Mouse (Mus musculus): ENCODE results near the gene Grrp1.

Gene Grrp1

GRCm38 (mm10) chr4:134253722-134254324, at the start of gene Grrp1:
TSS of gene Grrp1 (minus strand) at chr4:134254106.
- DNase-seq (ENCODE audit: low read depth, low spot score): no peak

- no peak for DNase-seq (ENCODE audit: low read depth, low spot score)
Measured at GRCm38 (mm10) chr4:134302084-134302483, 48.2 kb upstream of the Grrp1 start.

- DNase-seq (ENCODE audit: low read depth, low spot score): no peak
Measured at GRCm38 (mm10) chr4:134300316-134300715, 46.4 kb upstream of the Grrp1 start.

GRCm38 (mm10) chr4:134299498-134299810, 45.5 kb upstream of the Grrp1 start:
- DNase-seq (ENCODE audit: low read depth, low spot score): no peak

GRCm38 (mm10) chr4:134298626-134299497, 45.0 kb upstream of the Grrp1 start:
- peak; percentile 81 for DNase-seq (ENCODE audit: low read depth, low spot score)

GRCm38 (mm10) chr4:134297369-134297768, 43.5 kb upstream of the Grrp1 start:
- no peak for DNase-seq (ENCODE audit: low read depth, low spot score)

GRCm38 (mm10) chr4:134296523-134296922, 42.6 kb upstream of the Grrp1 start:
- DNase-seq (ENCODE audit: low read depth, low spot score): peak; percentile 79

GRCm38 (mm10) chr4:134296096-134296495, 42.2 kb upstream of the Grrp1 start:
- DNase-seq (ENCODE audit: low read depth, low spot score): peak; percentile 72

GRCm38 (mm10) chr4:134293692-134294163, 39.8 kb upstream of the Grrp1 start:
- DNase-seq (ENCODE audit: low read depth, low spot score): no peak

- no peak for DNase-seq (ENCODE audit: low read depth, low spot score)
Measured at GRCm38 (mm10) chr4:134293061-134293691, 39.3 kb upstream of the Grrp1 start.

GRCm38 (mm10) chr4:134292067-134292466, 38.2 kb upstream of the Grrp1 start:
- DNase-seq (ENCODE audit: low read depth, low spot score): peak; percentile 88

- no peak for DNase-seq (ENCODE audit: low read depth, low spot score)
Measured at GRCm38 (mm10) chr4:134288397-134289256, 34.7 kb upstream of the Grrp1 start.

- DNase-seq (ENCODE audit: low read depth, low spot score): peak; percentile 98
Measured at GRCm38 (mm10) chr4:134287575-134288025, 33.7 kb upstream of the Grrp1 start, which contains the start of gene Pdik1l. TSS of gene Pdik1l (minus strand) at chr4:134287895.

- DNase-seq (ENCODE audit: low read depth, low spot score): peak; percentile 95
Measured at GRCm38 (mm10) chr4:134287168-134287564, 33.3 kb upstream of the Grrp1 start.

- peak; percentile 38 for DNase-seq (ENCODE audit: low read depth, low spot score)
Measured at GRCm38 (mm10) chr4:134286226-134287167, 32.6 kb upstream of the Grrp1 start.

GRCm38 (mm10) chr4:134284942-134285341, 31.0 kb upstream of the Grrp1 start:
- no peak for DNase-seq (ENCODE audit: low read depth, low spot score)

- peak; percentile 87 for DNase-seq (ENCODE audit: low read depth, low spot score)
Measured at GRCm38 (mm10) chr4:134273417-134274345, 19.8 kb upstream of the Grrp1 start.

- DNase-seq (ENCODE audit: low read depth, low spot score): no peak
Measured at GRCm38 (mm10) chr4:134272731-134273416, 19.0 kb upstream of the Grrp1 start.
